Comparison of ENCODE assay signal across 8 mouse cellular contexts in the genomic region with DNA sequence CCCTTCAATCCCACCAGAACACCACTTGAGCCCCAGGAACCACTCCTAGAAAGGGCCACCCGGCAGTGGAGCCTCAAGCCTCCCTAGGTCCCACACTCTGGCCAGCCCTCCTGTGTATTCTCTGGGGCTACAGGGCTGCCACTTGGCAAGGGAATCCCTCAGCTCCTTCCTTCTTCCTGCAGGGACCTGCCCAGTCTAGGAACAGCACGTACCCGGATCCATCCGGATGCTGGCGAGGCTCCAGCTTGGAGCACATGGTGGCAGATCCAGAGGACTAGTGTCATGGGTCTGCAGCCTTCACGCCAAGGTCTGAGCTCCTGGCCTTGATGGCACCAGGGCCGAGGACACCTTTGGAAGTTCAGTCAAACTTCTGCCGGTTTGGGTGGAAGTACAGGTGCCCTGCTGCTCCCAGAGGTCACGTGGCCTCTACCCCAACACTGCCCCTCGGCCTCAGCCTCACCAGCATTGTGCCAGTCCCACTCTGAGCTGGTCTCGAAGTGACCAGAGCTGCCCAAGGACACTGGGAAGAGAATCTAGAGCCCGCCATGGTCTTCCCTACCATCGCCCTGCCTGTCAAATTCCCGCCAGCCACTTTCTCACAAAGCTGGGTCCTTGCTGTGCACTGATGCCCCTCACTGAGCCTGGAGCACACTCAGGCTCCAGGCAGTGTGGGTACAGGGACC.
A peak's percentile ranks its signal among the peaks of the same experiment; 100 is the strongest.
DNase-seq lines count a peak whose midpoint lies in the region; ATAC-seq lines count a peak whose summit lies in the region.
"Had no signal": no experiment of that assay in that cellular context is flagged by ENCODE, and none has a peak within 500 bp of the region (broad histone marks: within the 10 kb centered on the region; RNA-seq: fewer than 3 reads in every experiment).

No protein-coding gene starts in this region.

- H3K36me3 ChIP-seq in embryonic facial prominence, embryonic 15.5 days: peaks cover 13% of the 10 kb centered on the region

- no peak overlapping the region for H3K4me3 ChIP-seq in embryonic facial prominence, embryonic 15.5 days (replicated peaks)
- H3K4me3 ChIP-seq: midbrain, embryonic 12.5 days had no signal

- peaks cover 42% of the 10 kb centered on the region for H3K27me3 ChIP-seq in embryonic facial prominence, embryonic 15.5 days

- WGBS in embryonic facial prominence, embryonic 15.5 days: 70% methylated on average over 14 of the region's 14 CpGs

- intact Hi-C loops in heart, postnatal 36 days (cut with DNase I): loop anchor here (2.0 kb wide), 1 partner anchor 78 kb away; no protein-coding TSS in a partner anchor

- H3K9ac ChIP-seq in embryonic facial prominence, embryonic 15.5 days: no peak overlapping the region
- H3K9ac ChIP-seq: midbrain, embryonic 12.5 days had no signal

- peak overlapping the region; percentile 41 for H3K27ac ChIP-seq in embryonic facial prominence, embryonic 15.5 days (replicated peaks)
- H3K27ac ChIP-seq: midbrain, embryonic 12.5 days had no signal

- ATAC-seq in embryonic facial prominence, embryonic 15.5 days (ENCODE audit: insufficient number of reproducible peaks, low FRiP score, low TSS enrichment, low read depth): 0 out of 2 replicates have a peak, but pooled peaks have one; percentile 17
- no peak for ATAC-seq in megakaryocyte, adult 5-6 weeks (ENCODE audit: poor library complexity, severe bottlenecking)

- no peaks in the 10 kb centered on the region for H3K9me3 ChIP-seq in embryonic facial prominence, embryonic 15.5 days (replicated peaks)
- H3K9me3 ChIP-seq: midbrain, embryonic 12.5 days had no signal

- peak; percentile 56 to 74 for DNase-seq in adrenal gland, postnatal 4 days (ENCODE audit: low spot score in 2 of 2)
- DNase-seq in heart, postnatal 36 days: peak; percentile 78 to 80
- DNase-seq in ovary, postnatal 14 days (ENCODE audit: low spot score): peak; percentile 39
- DNase-seq in thymus, adult 18-20 months: no peak
- no peak for DNase-seq in frontal cortex, postnatal 36 days (ENCODE audit: low spot score in 2 of 2)

- H3K4me2 ChIP-seq in embryonic facial prominence, embryonic 15.5 days (replicated peaks): no peak overlapping the region
- H3K4me2 ChIP-seq: midbrain, embryonic 12.5 days had no signal

- peaks cover 49% of the 10 kb centered on the region for H3K4me1 ChIP-seq in embryonic facial prominence, embryonic 15.5 days

Comparison
In these comparisons a context has a peak if more than half of its experiments do, and no peak if none do; other contexts are left out.
1. DNase-seq: peak in adrenal gland, postnatal 4 days (2 of 2), heart, postnatal 36 days (2 of 2) and ovary, postnatal 14 days (single experiment); none in thymus, adult 18-20 months (0 of 2) and frontal cortex, postnatal 36 days (0 of 2).